Mouse (Mus musculus): ENCODE measurements around the gene Chad.

Gene Chad

DNA sequence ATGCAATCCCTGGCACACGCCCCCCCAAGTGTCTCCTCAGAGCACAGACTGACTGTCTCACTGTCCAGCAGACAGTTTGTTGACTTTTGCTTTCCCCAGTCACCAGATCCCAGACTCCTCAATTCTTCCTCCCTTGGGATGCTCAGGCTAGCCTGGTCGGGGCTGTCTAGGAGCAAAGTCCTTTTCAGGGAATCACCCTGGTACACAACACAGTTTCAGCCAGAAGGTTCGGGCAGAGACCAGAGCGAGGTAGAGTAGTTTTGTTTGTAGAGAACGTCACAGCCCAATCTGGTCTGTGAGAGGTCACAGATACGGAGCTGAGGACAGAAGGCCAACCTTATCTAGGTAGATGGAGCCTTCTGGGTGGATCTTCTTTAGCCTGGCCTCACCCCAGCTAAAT is 1.7 kb downstream of the Chad start:
- DNase-seq (ENCODE audit: low spot score), result no peak

DNA sequence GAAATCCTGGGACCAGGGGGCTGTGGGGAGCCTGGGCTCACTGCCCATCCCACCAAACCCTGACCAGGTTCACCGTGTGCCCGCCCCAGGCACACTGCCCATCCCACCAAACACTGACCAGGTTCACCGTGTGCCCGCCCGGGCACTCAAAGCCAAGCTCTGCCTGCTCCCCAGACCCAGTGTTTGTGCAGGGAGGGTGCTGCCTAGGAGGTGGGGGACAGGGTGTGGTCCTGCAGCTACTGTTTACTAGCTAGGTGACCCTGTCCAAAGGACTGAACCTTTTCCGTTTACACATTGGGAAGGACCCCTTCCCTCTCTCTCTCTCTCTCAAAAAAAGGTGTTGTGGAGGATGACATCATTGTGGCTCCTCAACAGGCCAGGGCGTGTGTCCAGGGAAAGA is 2.5 kb downstream of the Chad start:
- DNase-seq (ENCODE audit: low spot score), result no peak

DNA sequence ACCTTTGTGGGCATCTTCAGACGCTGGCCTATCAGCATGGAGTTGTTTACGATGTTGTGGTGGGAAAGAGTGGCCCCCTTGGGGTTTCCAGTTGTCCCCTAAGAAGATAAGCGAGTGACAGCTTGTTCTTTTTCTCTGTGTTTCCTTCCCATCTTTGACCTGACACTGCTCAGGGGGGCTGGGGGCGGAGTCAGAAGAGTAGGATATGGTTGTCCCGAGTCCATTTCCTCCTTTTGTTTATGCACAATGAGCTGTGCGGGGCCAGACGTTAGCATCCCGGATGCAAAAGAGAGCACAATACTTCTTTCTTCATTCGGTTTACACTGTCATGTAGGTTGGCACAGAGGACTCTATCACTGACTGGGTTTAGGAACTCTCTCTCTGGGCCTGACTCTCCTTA is 5.8 kb downstream of the Chad start:
- DNase-seq (ENCODE audit: low spot score), result no peak

DNA sequence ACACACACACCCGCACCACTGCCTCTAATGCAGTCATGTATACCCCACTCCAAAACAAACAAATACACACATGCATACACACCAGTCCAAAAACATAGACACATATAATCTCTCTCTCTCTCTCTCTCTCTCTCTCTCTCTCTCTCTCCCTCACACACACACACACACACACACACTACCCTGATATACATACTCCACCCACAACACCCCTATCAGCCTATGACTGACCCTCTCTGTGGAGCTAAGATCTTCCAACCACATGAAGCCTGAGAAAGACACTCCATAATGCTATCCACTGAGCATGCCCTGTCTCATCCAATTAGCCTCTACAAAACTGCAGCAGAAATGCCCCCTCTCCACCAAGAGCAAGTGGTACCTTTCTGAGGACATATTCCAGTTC is 7.0 kb downstream of the Chad start:
- DNase-seq (ENCODE audit: low spot score), result no peak

DNA sequence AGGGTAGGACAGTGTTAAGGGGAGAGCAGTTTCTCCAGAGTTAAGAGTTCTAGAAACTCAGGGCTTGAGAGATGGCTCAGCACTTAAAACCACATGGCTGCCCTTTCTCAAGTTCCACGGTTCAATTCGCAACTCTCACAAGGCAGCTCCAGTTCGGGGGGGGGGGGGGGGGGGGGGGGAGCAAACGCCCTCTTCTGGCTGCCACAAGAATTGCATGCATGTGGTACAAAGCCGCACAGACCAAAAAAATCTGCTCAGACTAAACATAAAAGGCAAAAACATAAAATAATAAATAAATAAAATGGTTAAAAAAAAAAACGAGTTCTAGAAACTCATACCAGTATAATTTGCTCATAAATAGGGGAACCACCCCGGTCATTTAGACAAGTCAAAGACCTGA is 9.7 kb downstream of the Chad start:
- no peak for DNase-seq (ENCODE audit: low spot score)

DNA sequence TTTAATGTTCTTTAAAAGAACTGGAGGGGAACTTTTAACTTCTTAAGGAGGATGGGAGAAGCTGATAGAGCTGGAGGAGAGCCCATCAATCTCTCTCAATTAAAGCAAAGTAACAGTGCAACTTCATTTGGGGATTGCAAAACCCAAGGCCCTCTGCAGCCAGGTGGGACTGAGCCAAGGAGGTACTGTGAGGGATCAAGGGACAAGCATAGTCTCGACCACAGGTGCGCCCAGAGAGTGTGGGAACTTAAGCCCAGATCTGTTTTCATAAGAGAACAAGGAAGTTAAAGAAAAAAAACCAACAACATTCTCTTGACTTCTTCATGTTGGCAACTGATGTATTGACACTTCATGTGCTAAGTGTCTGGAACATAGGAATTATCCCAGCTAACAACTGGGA is 10.2 kb downstream of the Chad start:
- no peak for DNase-seq (ENCODE audit: low spot score)

DNA sequence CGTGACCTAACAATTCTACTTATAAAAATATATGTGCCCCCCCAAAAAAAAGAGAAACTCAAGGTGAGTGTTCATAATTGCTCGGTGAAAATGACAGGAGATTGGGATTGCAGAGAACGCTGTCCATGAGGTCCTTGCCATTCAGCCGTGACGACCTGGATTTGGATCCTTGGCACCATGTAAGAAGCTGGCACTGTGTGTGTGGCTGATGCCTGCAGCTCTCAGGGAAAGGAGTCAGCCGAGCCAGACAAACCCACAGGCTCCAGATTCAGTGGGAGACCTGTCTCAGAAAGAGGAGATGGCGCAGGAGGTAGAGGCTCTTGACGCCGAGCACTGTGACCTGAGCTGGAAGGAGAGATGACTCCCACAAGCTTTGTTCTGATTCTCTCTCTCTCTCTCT is 11.5 kb downstream of the Chad start:
- DNase-seq (ENCODE audit: low spot score), result no peak

DNA sequence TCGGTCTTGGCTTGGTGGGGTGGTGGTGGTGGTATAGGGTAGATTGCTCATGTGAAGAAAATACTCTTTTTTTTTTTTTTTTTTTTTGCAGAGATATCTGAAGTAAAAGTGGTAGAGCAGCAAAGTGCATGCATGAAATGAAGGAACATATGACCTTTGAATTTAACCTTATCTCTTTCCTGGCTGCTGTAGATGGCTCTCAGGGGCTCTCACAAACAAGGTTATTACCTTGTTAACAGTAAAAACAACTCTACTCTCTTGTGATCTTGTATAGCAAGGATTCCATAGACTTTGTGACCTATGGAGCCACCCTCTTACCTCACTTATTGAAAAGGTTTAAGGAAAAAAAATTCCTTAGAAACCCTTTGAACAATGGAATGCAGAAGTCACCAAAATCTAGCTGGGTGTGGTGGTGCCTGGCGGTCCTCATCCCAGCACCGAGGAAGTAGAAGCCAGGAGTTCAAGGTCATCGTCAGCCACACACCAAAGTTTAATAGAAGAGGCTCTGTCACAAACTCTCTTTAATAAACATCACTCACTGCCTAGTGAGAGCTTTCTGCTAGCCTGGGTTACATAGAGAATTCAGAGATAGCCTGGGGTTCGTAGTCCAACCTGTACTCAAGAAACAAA is 15.4 kb downstream of the Chad start:
- no peak for DNase-seq (ENCODE audit: low spot score)

DNA sequence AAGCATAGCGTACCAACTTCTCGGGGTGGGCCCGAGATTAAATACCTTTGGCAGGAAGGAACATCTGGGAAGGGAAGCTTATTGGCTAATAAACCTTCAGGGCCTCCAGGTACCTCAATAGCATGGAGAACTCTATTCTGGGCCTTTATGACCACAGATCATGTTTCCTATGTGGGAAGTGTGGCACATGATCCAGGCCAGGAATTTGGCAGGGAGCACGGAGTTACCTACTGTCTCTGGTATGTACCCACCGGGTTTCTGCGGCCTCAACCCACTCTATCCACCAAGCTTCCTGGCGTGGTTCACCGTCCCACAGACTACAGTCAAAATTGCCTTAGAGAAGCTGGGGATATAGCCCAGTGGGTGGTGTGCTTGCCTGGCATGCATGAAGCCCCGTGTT is 20.2 kb downstream of the Chad start:
- no peak for DNase-seq (ENCODE audit: low spot score)

DNA sequence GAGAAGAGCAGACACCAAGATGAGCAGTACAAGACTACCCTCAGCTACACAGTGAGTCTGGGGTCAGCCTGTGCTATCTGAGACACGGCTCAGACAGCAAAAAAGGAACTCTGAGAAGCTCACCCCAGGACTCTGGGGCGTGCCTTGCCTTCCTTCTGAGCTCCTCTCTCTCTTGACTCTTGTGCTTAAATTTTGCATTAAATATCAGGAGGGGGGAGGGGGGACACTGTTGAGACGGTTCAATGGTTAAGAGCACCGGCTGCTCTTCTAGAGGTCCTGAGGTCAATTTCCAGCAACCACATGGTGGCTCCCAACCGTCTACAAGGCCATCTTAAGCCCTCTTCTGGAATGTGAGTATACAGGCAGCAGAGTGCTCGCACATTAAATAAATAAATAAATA is 22.7 kb downstream of the Chad start:
- no peak for DNase-seq (ENCODE audit: low spot score)

DNA sequence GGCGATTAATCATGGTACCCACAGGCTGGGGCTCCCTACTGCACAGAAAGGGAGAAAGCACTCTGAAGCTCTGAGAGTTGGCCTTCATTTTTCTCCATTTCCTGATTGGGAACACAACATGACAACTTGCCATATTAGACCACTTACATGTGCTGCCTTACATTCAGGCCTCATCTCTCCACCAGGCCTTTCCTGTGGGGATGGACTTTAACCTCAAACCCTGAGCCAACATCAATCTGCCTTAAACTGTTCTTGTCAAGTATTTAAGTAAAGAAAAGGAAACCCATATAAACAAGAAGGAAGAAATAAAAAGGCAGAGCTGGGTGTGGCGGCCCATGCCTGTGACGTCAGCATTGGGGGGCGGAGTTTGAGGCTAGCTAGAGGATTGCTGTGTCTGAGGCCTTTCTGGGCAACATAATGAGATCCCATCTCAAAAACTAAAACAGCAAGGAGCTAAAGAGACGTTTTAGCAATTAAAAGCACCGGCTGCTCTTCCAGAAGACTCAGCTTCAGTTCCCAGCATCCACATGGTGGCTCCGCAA is 31.5 kb downstream of the Chad start:
- DNase-seq (ENCODE audit: low spot score), result no peak

DNA sequence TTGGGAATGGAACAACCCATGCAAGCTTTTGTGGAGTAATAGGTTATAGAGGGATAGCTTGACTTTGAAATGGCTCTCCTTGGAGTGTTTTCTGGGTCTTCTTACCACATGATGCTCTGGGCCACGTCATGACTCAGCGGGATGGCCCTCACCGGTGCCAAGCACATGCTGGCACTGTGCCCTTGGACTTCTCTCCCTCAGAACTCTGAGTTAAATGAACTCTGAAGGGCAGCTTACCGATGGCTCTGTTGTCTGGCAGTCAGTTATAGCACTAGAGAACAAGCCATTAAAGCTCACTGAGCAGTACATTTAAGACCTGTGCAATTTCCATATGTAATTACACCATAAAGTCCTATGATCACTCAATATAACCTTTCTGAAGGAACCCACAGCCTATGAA is 32.5 kb downstream of the Chad start:
- DNase-seq (ENCODE audit: low spot score), result no peak

DNA sequence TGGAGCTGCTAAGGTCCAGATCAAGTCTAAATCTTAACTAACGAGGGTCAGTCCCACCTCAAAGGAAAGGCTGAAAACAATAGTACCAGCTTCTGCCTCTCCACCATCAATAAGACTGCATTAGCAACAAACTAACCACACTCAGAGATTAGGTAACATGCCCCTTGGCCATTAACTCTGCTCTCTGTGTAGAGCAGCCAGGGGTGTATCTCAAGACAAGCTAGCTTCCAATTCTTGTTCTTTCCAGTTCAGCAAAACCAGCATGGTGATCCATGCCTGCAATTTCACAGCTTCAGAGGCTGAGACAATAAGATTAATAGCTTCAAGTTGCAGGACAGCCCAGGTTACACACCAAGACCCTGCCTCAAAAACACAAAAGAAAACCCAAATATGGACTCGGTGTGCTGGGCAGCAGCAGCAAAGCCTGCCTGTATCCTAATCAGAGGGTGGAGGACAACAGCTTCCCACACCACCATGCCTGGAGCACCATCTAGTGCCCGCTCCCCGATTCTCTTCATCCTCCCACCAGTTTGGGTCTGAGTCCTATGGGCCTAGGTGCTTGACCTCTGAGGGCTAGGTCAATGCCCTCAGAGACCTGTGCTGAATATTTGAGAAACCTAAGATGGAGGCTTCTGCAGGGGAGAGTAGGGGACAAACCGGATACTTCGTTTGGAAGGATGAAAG is 33.7 kb downstream of the Chad start:
- DNase-seq (ENCODE audit: low spot score), result no peak

DNA sequence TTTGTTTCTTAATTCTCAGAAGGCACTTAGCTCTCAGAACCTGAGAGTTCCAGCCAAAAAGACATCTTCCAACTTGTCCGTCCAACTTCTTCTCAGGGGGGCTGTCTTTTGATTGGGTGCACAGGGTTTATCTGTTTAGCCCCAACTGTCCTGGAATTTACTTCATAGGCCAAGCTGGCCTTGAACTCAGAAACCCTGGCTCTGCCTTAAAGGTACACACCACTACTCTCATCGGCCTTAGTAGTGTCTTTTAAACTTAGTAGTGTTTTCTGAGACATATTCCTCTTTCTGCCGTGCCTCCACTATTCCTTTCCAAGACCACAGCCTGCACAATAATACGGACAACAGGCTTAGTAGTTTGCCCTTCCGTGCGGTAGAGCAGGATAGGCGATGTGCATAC is 35.6 kb downstream of the Chad start:
- no peak for DNase-seq (ENCODE audit: low spot score)

DNA sequence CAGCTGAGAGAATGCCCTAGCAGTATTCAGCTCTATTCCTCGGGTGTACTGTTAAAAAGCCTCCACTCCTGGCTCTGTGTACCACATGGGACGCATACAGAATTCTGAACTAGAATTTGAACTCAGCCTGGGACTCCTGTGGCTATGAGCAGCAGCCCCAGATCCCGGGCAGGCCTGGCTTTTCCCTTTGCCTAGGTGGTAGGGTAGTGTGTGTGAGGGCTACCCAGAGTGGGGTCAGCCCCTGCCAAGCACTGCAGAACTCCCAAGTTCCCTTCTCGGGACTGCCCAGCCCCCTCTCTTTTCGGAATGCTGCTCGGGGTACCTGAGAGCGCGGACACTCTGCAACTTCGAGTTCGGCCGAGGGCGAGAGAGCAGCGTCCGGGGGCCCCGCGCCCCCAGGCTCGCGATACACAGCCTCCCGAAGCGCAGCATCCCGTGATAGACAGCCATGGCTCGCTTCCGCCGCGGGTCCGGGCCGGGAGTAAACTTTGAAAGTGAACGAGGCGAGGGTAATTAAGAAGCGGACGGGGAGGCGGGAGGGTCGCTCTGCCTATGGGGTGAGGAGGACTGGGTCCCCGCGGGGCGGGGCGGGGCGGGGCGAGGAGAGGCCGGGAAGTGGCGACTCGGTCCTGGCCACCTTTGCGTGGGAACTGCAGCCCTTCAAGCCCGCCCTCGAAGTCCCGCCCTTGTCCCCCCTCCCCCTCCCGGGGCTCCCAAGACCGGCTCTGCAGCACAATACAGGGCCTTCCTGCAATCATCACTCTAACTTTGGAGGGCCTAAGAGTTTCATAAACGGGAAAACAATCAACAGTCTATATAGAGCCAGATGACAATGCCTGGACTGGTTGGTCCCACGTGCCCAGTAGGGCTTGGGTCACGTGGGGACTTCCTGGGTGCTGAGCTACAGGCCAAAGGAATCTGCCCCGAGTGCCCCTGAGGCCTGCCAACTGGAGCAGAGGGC is 36.8 kb downstream of the Chad start, which contains the start of gene Acsf2:
Gene Acsf2, minus strand, starts transcription at position 551 of the 961 bp plus-strand sequence.
- DNase-seq (ENCODE audit: low spot score), result peak; percentile 79

DNA sequence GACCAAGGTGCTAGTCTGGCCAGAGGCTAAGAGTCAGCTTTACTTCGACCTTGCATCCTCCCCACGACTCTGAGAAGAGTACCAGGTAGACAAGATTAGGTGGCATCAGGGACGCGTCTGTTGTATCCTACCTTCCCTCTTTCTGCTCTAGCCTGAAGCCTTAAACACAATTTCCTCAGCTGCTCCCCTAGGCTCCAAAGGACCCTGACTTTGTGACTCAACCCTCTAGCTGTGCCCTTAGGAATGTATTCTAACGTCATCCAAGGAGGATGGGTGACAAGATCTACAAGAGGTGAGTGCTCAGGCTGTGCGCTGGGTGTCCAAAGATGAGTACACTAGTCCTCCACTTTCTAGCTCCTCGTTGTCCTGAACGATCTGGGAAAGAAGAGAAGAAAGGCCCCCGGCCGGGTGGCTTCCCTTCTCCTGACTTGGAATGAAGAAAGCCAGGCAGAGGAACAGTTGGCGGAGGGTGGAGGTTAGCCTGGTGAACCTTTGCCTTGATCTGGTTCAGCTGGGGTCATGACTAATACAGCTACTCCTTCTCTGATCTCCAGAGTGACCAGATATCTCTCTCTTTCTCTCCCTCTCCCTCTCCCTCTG is 37.6 kb downstream of the Chad start:
- DNase-seq (ENCODE audit: low spot score), result no peak

DNA sequence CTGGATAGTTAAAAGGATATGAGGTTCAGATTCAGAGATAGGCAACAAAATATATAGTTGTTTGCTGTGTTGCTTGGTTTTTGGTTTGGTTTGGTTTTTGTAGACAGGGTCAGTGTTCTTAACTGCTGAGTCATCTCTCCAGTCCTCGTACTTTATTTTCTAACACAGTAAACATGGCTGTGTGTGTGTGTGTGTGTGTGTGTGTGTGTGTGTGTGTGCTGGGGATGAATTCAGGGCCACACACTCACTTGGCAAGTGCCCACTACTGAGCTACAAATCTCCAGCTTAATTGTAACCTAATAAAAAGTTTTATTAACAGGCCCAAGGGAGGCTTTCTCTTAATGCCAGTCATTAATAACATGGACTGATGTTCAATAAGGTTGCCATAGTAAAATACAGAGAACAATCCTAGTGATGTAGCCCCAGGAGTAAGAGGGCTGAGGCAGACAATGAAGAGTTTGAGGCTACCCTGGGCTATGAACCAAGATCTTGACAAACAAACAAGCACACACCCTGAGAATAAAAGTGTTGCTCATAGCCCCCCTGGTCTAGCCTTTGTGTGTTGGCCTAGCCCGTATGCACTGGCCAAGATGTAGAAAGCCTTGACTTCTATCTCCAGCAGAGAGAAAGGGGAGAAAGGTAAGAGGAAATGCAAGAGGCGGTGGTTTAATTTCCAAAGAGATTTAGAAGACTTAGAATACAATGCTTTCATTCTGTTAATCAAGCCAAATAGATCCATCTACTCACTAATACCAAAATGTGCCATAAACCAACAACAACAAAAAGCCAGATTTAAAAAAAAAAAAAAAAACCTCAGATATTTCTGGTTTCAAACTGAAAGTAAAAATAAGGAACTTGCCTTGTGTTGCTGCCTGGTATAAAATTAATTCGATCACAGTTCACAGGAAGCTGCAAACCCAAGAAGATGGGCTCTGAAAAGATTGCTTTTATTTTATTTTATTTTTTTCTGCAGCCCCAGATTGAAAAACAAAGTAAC is 46.2 kb downstream of the Chad start:
- no peak for DNase-seq (ENCODE audit: low spot score)

DNA sequence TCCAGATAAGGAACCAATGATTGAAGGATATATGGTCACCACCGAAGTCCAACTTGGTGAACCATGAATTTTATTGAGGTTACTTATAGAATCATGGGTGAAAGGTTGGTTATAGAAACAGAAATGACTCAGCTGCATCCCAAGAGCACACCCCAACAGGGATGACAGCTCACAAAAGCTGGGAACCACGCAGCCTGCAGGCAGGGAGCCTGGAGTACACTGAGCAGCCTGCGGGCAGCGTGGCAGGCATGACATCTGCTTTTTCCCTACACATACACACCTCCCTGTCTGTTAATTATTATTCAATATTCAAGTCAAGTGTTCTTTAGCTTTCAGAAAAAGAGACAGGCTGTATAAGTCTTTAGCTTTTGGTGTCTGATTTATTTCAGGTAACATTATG is 49.8 kb downstream of the Chad start:
- no peak for DNase-seq (ENCODE audit: low spot score)

DNA sequence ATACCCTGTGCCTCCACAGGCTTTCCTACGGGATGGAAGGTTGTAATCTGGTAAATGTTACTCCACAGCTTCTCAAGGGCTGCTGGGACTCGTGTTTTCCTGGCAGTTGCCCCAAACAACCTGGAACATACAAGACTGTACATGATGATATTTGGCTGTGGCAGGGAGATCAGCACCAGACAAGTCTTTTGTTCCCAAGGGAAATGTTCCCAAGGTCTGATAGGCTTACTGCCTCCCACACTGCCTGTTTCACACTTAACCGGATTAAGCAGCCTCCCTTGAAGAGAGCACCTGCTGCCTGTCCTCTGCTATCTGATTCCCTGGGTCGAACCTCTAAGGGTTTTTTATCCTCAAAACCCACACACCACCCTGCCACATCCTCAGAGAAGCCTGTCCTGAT is 50.6 kb downstream of the Chad start:
- peak; percentile 31 for DNase-seq (ENCODE audit: low spot score)

DNA sequence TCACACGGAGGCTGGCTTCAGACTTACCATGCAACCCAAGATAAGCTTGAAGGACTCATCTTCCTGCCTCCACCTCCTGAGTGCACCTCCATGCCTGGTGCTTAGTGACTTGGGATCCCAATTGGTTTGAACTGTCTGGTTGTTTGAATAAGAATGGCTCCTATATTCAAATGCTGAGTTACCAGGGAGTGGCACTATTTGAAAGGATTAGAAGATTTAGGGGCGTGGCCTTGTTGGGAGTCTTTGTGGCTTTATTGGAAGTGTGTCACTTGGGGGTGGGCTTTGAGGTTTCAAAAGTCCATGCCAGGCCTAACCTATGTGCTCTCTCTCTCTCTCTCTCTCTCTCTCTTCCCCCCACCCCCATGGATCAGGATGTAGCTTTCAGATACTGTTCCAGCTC is 52.8 kb downstream of the Chad start:
- no peak for DNase-seq (ENCODE audit: low spot score)

Data from retina, embryonic 14.5 days (tissue).